Mouse (Mus musculus) MEL (cell line): Measurements from ENCODE around the gene Ppm1d. TPM values are rescaled to one million over a fixed set of nuclear protein-coding genes. Genes with fewer than 3 reads are reported as not detected.
A peak's percentile ranks its signal among the peaks of the same experiment; 100 is the strongest.

Source experiments
- DNase-seq: peaks from one replicate; pipeline ENCODE4 v3.0.0; 2011; ENCODE audit warnings: low read depth, low spot score
- H3K27ac ChIP-seq: 2 replicates; pipeline ENCODE4 v1.5.1; 2012; ENCODE audit warnings: low read depth, mild to moderate bottlenecking, control low read depth, low read length, moderate library complexity; ENCODE audit not compliant: control insufficient read depth
- H3K27me3 ChIP-seq, 2 experiments: fragments of 150-350 bp in 1 of 2; sonication (generic) in 1 of 2; 2 replicates each; pipeline ENCODE4 v1.6.1; 2012; ENCODE audit warnings: low read length in 2 of 2, mild to moderate bottlenecking in 2 of 2, improper control_type of control experiment in 1 of 2, moderate library complexity in 1 of 2; ENCODE audit not compliant: insufficient read depth in 2 of 2, control insufficient read depth in 1 of 2
- H3K36me3 ChIP-seq, 2 experiments: 2 replicates each; pipeline ENCODE4 v1.6.1; 2012 to 2014; ENCODE audit warnings: low read length in 2 of 2, improper control_type of control experiment in 1 of 2, inconsistent platforms in 1 of 2, mild to moderate bottlenecking in 1 of 2; ENCODE audit not compliant: insufficient read depth in 2 of 2, control insufficient read depth in 1 of 2
- H3K4me1 ChIP-seq, 2 experiments: fragments of 150-350 bp in 1 of 2; sonication (generic) in 1 of 2; 2 replicates each; pipeline ENCODE4 v1.6.1; 2012; ENCODE audit warnings: low read length in 2 of 2, improper control_type of control experiment in 1 of 2, mild to moderate bottlenecking in 1 of 2; ENCODE audit not compliant: insufficient read depth in 2 of 2, control insufficient read depth in 1 of 2
- H3K4me3 ChIP-seq, 2 experiments: fragments of 150-350 bp in 1 of 2; sonication (generic) in 1 of 2; 2 replicates each; pipeline ENCODE4 v1.5.1; 2012; ENCODE audit warnings: low read depth in 2 of 2, low read length in 2 of 2, mild to moderate bottlenecking in 2 of 2, moderate library complexity in 2 of 2, control low read depth in 1 of 2, improper control_type of control experiment in 1 of 2; ENCODE audit not compliant: control insufficient read depth in 1 of 2, insufficient read depth in 1 of 2
- H3K79me2 ChIP-seq: 2 replicates; pipeline ENCODE4 v1.6.1; 2012; ENCODE audit warnings: mild to moderate bottlenecking, low read length, moderate library complexity; ENCODE audit not compliant: control insufficient read depth, poor library complexity, insufficient read depth
- H3K9ac ChIP-seq: 2 replicates; pipeline ENCODE4 v1.6.1; 2012; ENCODE audit warnings: low read depth, mild to moderate bottlenecking, control low read depth, low read length, moderate library complexity; ENCODE audit not compliant: control insufficient read depth, poor library complexity, severe bottlenecking
- H3K9me3 ChIP-seq: fragments of 150-350 bp; sonication (generic); replicated peaks from 2 replicates; pipeline ENCODE4 v1.6.1; 2012; ENCODE audit warnings: mild to moderate bottlenecking, low read length, improper control_type of control experiment, moderate library complexity; ENCODE audit not compliant: insufficient read depth
- BHLHE40 ChIP-seq: IDR thresholded peaks from 2 replicates; pipeline ENCODE4 v1.6.1; 2012; ENCODE audit warnings: low read depth, mild to moderate bottlenecking, inconsistent platforms, low read length, improper control_type of control experiment, borderline replicate concordance
- CHD1 ChIP-seq: IDR thresholded peaks from 2 replicates; pipeline ENCODE4 v1.6.1; 2012; ENCODE audit warnings: low read depth, mild to moderate bottlenecking, inconsistent platforms, low read length, improper control_type of control experiment
- CHD2 ChIP-seq: IDR thresholded peaks from 2 replicates; pipeline ENCODE4 v1.6.1; 2011; ENCODE audit warnings: low read length, improper control_type of control experiment
- CTCF ChIP-seq, 3 experiments: IDR thresholded peaks in 2 of 3; conservative IDR thresholded peaks in 1 of 3; 2 replicates each; pipeline ENCODE4 v1.5.1; 2011 to 2012; ENCODE audit warnings: low read length in 3 of 3, low read depth in 2 of 3, mild to moderate bottlenecking in 2 of 3, improper control_type of control experiment in 1 of 3, inconsistent platforms in 1 of 3, mixed read lengths in 1 of 3, moderate library complexity in 1 of 3; ENCODE audit not compliant: control insufficient read depth in 1 of 3, insufficient read depth in 1 of 3, poor library complexity in 1 of 3, severe bottlenecking in 1 of 3
- E2F4 ChIP-seq: IDR thresholded peaks from 2 replicates; pipeline ENCODE4 v1.6.1; 2011; ENCODE audit warnings: low read depth, low read length, improper control_type of control experiment, borderline replicate concordance
- ELF1 ChIP-seq: IDR thresholded peaks from 2 replicates; pipeline ENCODE4 v1.6.1; 2014; ENCODE audit warnings: low read depth, mild to moderate bottlenecking, inconsistent platforms, low read length, improper control_type of control experiment, moderate library complexity
- EP300 ChIP-seq, 2 experiments: IDR thresholded peaks; 2 replicates each; pipeline ENCODE4 v1.6.1; 2011; ENCODE audit warnings: improper control_type of control experiment in 2 of 2, low read length in 2 of 2, low read depth in 1 of 2, mild to moderate bottlenecking in 1 of 2
- ETS1 ChIP-seq: IDR thresholded peaks from 2 replicates; pipeline ENCODE4 v1.6.1; 2012; ENCODE audit warnings: low read depth, mild to moderate bottlenecking, inconsistent platforms, low read length, improper control_type of control experiment, moderate library complexity
- GATA1 ChIP-seq: IDR thresholded peaks from 2 replicates; pipeline ENCODE4 v1.6.1; 2011; ENCODE audit warnings: low read depth, low read length, improper control_type of control experiment
- HCFC1 ChIP-seq: IDR thresholded peaks from 2 replicates; pipeline ENCODE4 v1.6.1; 2012; ENCODE audit warnings: low read depth, mild to moderate bottlenecking, inconsistent platforms, low read length, improper control_type of control experiment, moderate library complexity
- JUND ChIP-seq: IDR thresholded peaks from 2 replicates; pipeline ENCODE4 v1.6.1; 2011; ENCODE audit warnings: low read depth, mild to moderate bottlenecking, improper control_type of control experiment, low read length
- KAT2A ChIP-seq: conservative IDR thresholded peaks from 2 replicates; pipeline ENCODE4 v1.6.1; 2012; ENCODE audit warnings: low read depth, low read length, improper control_type of control experiment, inconsistent platforms
- MAFK ChIP-seq: IDR thresholded peaks from 2 replicates; pipeline ENCODE4 v1.6.1; 2011; ENCODE audit warnings: low read depth, mild to moderate bottlenecking, low read length, improper control_type of control experiment, borderline replicate concordance
- MAX ChIP-seq: IDR thresholded peaks from 2 replicates; pipeline ENCODE4 v1.6.1; 2011; ENCODE audit warnings: low read length, improper control_type of control experiment
- MAZ ChIP-seq: IDR thresholded peaks from 2 replicates; pipeline ENCODE4 v1.6.1; 2012; ENCODE audit warnings: low read depth, mild to moderate bottlenecking, inconsistent platforms, low read length, improper control_type of control experiment
- MEF2A ChIP-seq: IDR thresholded peaks from 2 replicates; pipeline ENCODE4 v1.6.1; 2014; ENCODE audit warnings: low read depth, mild to moderate bottlenecking, inconsistent platforms, low read length, improper control_type of control experiment; ENCODE audit not compliant: poor library complexity, insufficient replicate concordance, severe bottlenecking; ENCODE audit errors: extremely low read depth
- MXI1 ChIP-seq: IDR thresholded peaks from 2 replicates; pipeline ENCODE4 v1.6.1; 2011; ENCODE audit warnings: mild to moderate bottlenecking, low read depth, low read length, improper control_type of control experiment
- MYB ChIP-seq: IDR thresholded peaks from 2 replicates; pipeline ENCODE4 v1.6.1; 2011; ENCODE audit warnings: mild to moderate bottlenecking, low read depth, low read length, improper control_type of control experiment
- NRF1 ChIP-seq: IDR thresholded peaks from 2 replicates; pipeline ENCODE4 v1.6.1; 2014; ENCODE audit warnings: low read depth, mild to moderate bottlenecking, inconsistent platforms, low read length, improper control_type of control experiment, moderate library complexity; ENCODE audit not compliant: poor library complexity, insufficient read depth, severe bottlenecking
- POLR2A ChIP-seq, 2 experiments: IDR thresholded peaks; 2 replicates each; pipeline ENCODE4 v1.6.1; 2011 to 2012; ENCODE audit warnings: low read length in 2 of 2, mild to moderate bottlenecking in 2 of 2, control low read depth in 1 of 2, improper control_type of control experiment in 1 of 2, low read depth in 1 of 2, moderate library complexity in 1 of 2; ENCODE audit not compliant: control insufficient read depth in 1 of 2, insufficient read depth in 1 of 2, poor library complexity in 1 of 2
- POLR2AphosphoS2 ChIP-seq: IDR thresholded peaks from 2 replicates; pipeline ENCODE4 v1.6.1; 2011; ENCODE audit warnings: low read length, improper control_type of control experiment
- POLR2AphosphoS5 ChIP-seq: IDR thresholded peaks from 2 replicates; pipeline ENCODE4 v1.6.1; 2012; ENCODE audit warnings: low read depth, borderline replicate concordance, mild to moderate bottlenecking, inconsistent platforms, low read length, moderate library complexity, mixed read lengths
- RAD21 ChIP-seq: IDR thresholded peaks from 2 replicates; pipeline ENCODE4 v1.6.1; 2011; ENCODE audit warnings: mild to moderate bottlenecking, low read depth, low read length, improper control_type of control experiment
- RCOR1 ChIP-seq: IDR thresholded peaks from 2 replicates; pipeline ENCODE4 v1.6.1; 2012; ENCODE audit warnings: low read depth, mild to moderate bottlenecking, inconsistent platforms, low read length, improper control_type of control experiment
- SIN3A ChIP-seq: IDR thresholded peaks from 2 replicates; pipeline ENCODE4 v1.6.1; 2012; ENCODE audit warnings: low read length, improper control_type of control experiment, inconsistent platforms
- SMC3 ChIP-seq: IDR thresholded peaks from 2 replicates; pipeline ENCODE4 v1.6.1; 2011; ENCODE audit warnings: low read depth, low read length, improper control_type of control experiment
- TAL1 ChIP-seq: IDR thresholded peaks from 2 replicates; pipeline ENCODE4 v1.6.1; 2012; ENCODE audit warnings: mild to moderate bottlenecking, inconsistent platforms, low read length, moderate library complexity, mixed read lengths
- TCF12 ChIP-seq: IDR thresholded peaks from 2 replicates; pipeline ENCODE4 v1.6.1; 2014; ENCODE audit warnings: low read depth, mild to moderate bottlenecking, inconsistent platforms, low read length, improper control_type of control experiment, moderate library complexity
- UBTF ChIP-seq: IDR thresholded peaks from 2 replicates; pipeline ENCODE4 v1.6.1; 2012; ENCODE audit warnings: low read depth, mild to moderate bottlenecking, inconsistent platforms, low read length, improper control_type of control experiment, moderate library complexity, borderline replicate concordance; ENCODE audit not compliant: insufficient read depth
- USF1 ChIP-seq: IDR thresholded peaks from 2 replicates; pipeline ENCODE4 v1.6.1; 2014; ENCODE audit warnings: low read depth, mild to moderate bottlenecking, inconsistent platforms, low read length, improper control_type of control experiment, moderate library complexity
- USF2 ChIP-seq, 2 experiments: IDR thresholded peaks; 2 replicates each; pipeline ENCODE4 v1.6.1; 2011 to 2012; ENCODE audit warnings: improper control_type of control experiment in 2 of 2, low read length in 2 of 2, borderline replicate concordance in 1 of 2, inconsistent platforms in 1 of 2, low read depth in 1 of 2, mild to moderate bottlenecking in 1 of 2; ENCODE audit not compliant: insufficient read depth in 1 of 2
- ZC3H11A ChIP-seq: IDR thresholded peaks from 2 replicates; pipeline ENCODE4 v1.6.1; 2012; ENCODE audit warnings: low read depth, mild to moderate bottlenecking, inconsistent platforms, low read length, improper control_type of control experiment
- ZKSCAN1 ChIP-seq: IDR thresholded peaks from 2 replicates; pipeline ENCODE4 v1.6.1; 2012; ENCODE audit warnings: low read depth, mild to moderate bottlenecking, inconsistent platforms, low read length, improper control_type of control experiment, moderate library complexity
- ZMIZ1 ChIP-seq: IDR thresholded peaks from 2 replicates; pipeline ENCODE4 v1.6.1; 2012; ENCODE audit warnings: low read depth, mild to moderate bottlenecking, inconsistent platforms, low read length, improper control_type of control experiment, moderate library complexity
- ZNF384 ChIP-seq: IDR thresholded peaks from 2 replicates; pipeline ENCODE4 v1.6.1; 2012; ENCODE audit warnings: low read depth, mild to moderate bottlenecking, inconsistent platforms, low read length, improper control_type of control experiment
- polyA plus RNA-seq, 2 experiments: library from polyadenylated mRNA; stranded (reverse) in 1 of 2; unstranded in 1 of 2; fragments of >175 nt in 1 of 2; fragments of >200 nt in 1 of 2; gene quantifications; 2 replicates each; pipeline versions ENCODE4 v1.2.1 to v1.2.4; 2012; ENCODE audit warnings: low replicate concordance in 2 of 2, low read depth in 1 of 2; ENCODE audit not compliant: insufficient read length in 2 of 2, insufficient read depth in 1 of 2, missing spikeins in 1 of 2
- total RNA-seq: library from RNA; depleted of rRNA; stranded (reverse); fragments of 300-350 nt; gene quantifications from 2 replicates; pipeline ENCODE4 v1.2.3, GENCODE M21; 2012

The Ppm1d gene
- total and polyA plus RNA-seq, 3 experiments, result 13.3 to 15.5 TPM; not detected in 1

DNA sequence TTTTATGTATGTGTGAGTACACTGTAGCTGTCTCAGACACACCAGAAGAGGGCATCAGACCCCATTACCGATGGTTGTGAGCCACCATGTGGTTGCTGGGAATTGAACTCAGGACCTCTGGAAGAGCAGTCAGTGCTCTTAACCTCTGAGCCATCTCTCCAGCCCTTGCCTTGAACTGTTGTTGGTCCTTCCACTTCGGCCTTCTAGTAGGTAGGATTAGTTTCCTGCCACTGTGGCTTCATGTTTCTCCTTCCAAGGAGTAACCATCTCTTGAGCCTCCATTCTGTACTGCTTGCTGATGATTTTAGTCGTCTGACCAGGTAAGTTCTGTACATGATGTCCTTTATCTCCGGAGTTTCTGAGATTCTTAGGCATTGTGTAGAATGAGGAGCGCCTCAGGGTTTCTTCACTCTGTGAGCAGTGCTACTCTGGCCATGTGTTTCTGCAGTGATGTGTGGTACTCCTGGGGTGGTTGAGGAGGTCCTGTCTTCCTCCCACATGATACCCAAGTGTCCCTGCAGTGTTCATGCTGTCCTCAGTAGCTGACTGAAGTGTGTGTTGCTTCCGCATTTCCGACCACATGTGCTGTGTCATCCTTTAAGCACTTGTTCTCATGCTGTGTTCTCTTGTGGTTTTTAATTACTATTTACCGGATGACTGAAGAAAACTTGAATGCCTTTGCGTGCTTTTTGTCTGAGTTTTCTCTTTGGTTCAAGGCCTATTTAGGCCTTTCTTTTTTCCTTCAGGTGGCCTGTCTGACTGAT lies 12.7 kb downstream of the Ppm1d start:
- peak; percentile 97 for DNase-seq
- peaks cover 7 to 9% of the 10 kb centered on the region in 2 experiments for H3K4me1 ChIP-seq
- H3K27me3 ChIP-seq, result no peaks in the 10 kb centered on the region
- H3K36me3 ChIP-seq, result peaks cover 0 to 17% of the 10 kb centered on the region in 2 experiments; a peak in 2 of 4 replicates
- H3K9ac ChIP-seq, result peak overlapping the region; percentile 69
- peak overlapping the region; percentile 94 for H3K27ac ChIP-seq
- H3K79me2 ChIP-seq, result peaks cover 13% of the 10 kb centered on the region
- H3K9me3 ChIP-seq, result no peaks in the 10 kb centered on the region
- H3K4me3 ChIP-seq, result peak overlapping the region; percentile 50 to 53
- TF ChIP-seq USF2 (IDR thresholded peaks at IDR 0.05; ENCODE audit: borderline replicate concordance in 1 of 2, insufficient read depth in 1 of 2, low read depth in 1 of 2, low read length in 2 of 2) (no peak), E2F4 (0 out of 2 replicates have a peak, but pooled peaks have one; percentile 31), RCOR1 (0 out of 2 replicates have a peak, but pooled peaks have one; percentile 25), MAX (peak; percentile 97), TAL1 (no peak), HCFC1 (0 out of 2 replicates have a peak, but pooled peaks have one; percentile 49), SIN3A (peak; percentile 98), UBTF (no peak), CHD1 (peak; percentile 91; the same call in 1 of the 2 replicates), CTCF (IDR thresholded peaks at IDR 0.05 in 2 of 3, conservative IDR thresholded peaks at IDR 0.05 in 1 of 3; ENCODE audit: control insufficient read depth in 1 of 3, insufficient read depth in 1 of 3, low read depth in 2 of 3, low read length in 3 of 3, poor library complexity in 1 of 3, severe bottlenecking in 1 of 3) (no peak), MEF2A (no peak), POLR2A (IDR thresholded peaks at IDR 0.05; ENCODE audit: control insufficient read depth in 1 of 2, insufficient read depth in 1 of 2, low read depth in 1 of 2, low read length in 2 of 2, poor library complexity in 1 of 2) (peak in 1 of 2 experiments; percentile 80; a peak in 2 of 4 replicates), POLR2AphosphoS5 (no peak), CHD2 (no peak), RAD21 (no peak), TCF12 (peak; percentile 13; the same call in 1 of the 2 replicates), EP300 (IDR thresholded peaks at IDR 0.05; ENCODE audit: low read depth in 1 of 2, low read length in 2 of 2) (peak; percentile 61 to 75), NRF1 (no peak), ELF1 (peak; percentile 85), MAFK (peak; percentile 66), ZNF384 (0 out of 2 replicates have a peak, but pooled peaks have one; percentile 11), GATA1 (0 out of 2 replicates have a peak, but pooled peaks have one; percentile 24), KAT2A (no peak), ETS1 (peak; percentile 94), SMC3 (no peak), BHLHE40 (no peak), POLR2AphosphoS2 (peak; percentile 59; the same call in 1 of the 2 replicates), ZMIZ1 (no peak), MXI1 (peak; percentile 99), ZKSCAN1 (no peak), MAZ (0 out of 2 replicates have a peak, but pooled peaks have one; percentile 22), ZC3H11A (no peak), USF1 (peak; percentile 69), MYB (no peak), JUND (no peak)
